Mouse (Mus musculus): ENCODE data around the gene Spag16.

Gene Spag16

GRCm38 (mm10) chr1:70442209-70443080, 615.7 kb downstream of the Spag16 start:
- CTCF ChIA-PET: no interaction called here

GRCm38 (mm10) chr1:70479864-70480263, 653.1 kb downstream of the Spag16 start:
- CTCF ChIA-PET: no interaction called here

DNA sequence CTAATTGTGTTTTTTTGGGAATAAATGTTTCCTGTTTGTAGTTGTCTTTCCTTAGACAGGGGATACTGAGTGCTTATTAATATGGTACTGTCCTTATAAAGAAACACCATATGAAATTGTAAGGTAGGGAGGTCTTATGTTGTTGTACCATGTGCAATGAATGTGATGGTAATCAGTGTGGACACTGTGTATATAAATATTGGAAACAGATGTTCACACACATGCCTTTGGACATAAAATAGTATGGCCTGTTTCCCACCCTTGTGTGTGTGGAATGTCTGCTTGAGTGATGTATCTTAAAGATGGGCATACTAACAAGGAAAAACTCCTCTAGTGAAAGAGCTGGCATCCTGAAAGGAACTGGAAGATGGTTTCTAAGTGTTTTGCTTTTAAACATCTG, 692.1 kb downstream of the Spag16 start:
- CTCF ChIA-PET: no interaction called here

DNA sequence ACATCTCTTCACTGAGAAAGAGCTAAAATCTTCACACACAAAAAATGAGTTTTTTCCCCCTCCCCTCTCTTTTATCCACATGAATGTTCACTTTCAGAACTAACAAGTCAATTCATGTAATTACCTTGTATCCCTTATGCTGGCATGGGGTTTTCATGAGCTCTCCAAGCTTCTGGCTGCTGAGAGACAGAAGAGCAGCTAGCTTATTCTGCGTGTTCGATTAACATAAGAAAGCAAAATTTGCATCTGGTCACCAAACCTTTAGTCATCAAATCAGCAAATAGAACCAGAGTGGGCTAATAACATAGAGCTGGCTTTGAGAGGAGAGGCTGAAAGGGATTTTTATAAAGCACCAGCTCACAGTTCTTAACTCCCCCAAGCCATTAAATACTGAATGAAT, 700.4 kb downstream of the Spag16 start:
- CTCF ChIA-PET: no interaction called here

DNA sequence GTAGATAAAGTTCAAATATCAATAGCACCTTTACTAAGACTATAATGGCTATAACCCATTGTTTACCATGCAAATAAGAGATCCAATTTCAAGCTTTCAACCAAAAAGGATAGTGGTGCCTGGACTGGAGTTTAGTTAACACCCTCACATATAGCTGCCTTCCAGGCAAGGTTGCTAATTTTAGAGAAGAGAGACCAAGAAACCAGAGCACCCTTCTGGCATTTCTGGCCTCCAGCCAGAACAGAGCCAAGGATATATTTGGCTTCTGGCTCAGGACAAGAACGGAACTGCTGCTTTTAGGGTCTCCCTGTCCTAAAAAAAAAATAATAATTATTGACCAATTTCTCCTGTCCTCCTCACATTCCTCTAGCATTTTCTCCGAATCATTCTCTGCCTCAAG, 703.0 kb downstream of the Spag16 start:
- CTCF ChIA-PET: no interaction called here

DNA sequence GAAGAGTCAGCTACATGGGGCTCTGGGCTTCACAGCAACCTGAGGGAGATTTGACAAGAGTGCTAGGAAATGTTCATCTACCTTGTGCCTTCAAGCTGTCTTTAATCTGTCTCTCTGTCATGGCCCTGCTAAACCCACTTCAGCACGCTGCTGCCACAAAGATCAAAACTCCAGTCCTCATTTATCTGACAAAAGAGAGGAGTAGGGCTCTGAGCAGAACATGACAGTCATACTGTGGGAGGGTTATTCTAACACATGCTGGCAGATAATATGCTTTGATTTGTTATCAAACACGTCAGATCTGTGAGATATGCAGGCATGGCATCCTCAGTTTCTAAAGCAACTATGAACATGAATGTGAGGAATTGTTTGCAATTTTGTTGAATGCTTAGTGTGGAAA, 725.1 kb downstream of the Spag16 start:
- CTCF ChIA-PET: no interaction called here

GRCm38 (mm10) chr1:70621805-70622204, 795.0 kb downstream of the Spag16 start:
- CTCF ChIA-PET: no interaction called here

DNA sequence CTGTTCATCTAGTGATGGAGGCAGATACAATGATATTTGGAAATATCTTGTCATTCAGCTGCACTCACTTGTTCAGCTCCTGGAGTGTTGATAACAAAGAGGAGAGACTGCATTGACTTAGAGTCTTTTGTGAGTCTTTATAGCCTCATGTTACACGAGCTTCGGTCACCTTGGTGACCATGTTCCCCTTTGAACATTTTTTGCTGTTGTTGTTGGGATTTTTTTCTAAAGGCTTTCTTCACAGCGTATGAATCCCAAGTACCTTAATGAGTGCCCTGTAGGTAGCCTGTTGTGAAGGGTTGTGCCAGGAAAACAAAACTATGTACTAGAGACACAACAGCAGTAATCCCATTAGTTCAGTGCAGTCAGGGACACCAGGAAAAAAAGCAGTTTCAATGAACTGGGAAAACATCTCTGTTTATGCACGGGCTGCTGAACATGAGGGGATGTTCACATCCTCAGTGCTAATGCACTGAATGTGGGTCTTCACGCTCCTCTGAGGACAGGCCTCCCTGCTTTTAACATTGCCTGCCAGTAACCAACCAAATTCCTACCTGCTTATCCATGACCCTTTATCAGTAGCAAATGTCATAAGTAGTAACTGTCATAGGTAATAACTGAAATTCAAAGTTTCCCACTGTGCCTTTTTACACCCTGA, 798.2 kb downstream of the Spag16 start:
- CTCF ChIA-PET: no interaction called here

DNA sequence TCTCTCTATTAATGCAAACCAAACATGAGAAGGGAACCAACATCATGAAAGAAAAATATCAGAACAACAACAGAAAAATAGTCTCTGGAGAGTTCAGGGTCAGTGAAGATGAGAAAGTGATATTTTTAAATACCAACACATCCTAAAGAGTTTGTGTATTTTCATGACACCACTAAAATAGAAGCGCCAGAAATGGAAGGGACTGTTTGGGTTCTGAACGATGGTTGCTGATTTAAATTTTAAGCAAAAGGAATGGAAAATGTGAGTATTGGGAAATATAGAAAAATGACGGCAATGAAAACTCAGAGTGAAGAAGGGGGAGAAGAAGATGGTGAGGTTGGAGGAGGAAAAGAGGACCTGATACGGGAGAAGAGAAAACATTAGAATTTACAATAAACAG, 825.9 kb downstream of the Spag16 start:
- CTCF ChIA-PET: no interaction called here

- CTCF ChIA-PET: no interaction called here
Measured at GRCm38 (mm10) chr1:70692529-70692928, 865.8 kb downstream of the Spag16 start.

GRCm38 (mm10) chr1:70700270-70700669, 873.5 kb downstream of the Spag16 start:
- CTCF ChIA-PET: no interaction called here

GRCm38 (mm10) chr1:70703934-70704333, 877.2 kb downstream of the Spag16 start:
- CTCF ChIA-PET: no interaction called here

GRCm38 (mm10) chr1:70705821-70706220, 879.1 kb downstream of the Spag16 start:
- CTCF ChIA-PET: no interaction called here

- CTCF ChIA-PET: no interaction called here
Measured at GRCm38 (mm10) chr1:70725045-70725444, 898.3 kb downstream of the Spag16 start.

DNA sequence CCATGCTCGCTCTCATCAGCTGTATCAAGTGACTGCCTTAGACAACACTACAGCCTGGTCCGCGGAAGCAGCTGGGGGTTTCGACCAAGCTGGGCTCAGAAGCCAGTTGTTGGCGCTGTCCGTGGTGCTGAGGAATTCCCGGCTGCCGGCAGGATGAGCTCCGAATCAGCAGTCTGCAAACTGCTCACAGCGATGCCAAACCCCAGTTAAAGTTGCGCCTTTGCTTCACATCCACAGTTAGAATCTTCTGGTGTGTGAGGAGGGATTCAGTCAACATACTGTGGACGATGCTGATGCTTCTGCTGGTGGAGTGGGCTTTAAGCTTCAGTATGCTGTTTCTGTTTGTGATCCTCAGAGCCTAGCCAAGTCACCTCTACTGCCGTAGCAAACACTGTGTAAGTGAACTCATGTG, 898.9 kb downstream of the Spag16 start, which contains the start of gene Vwc2l:
Gene Vwc2l, plus strand, starts transcription at position 61 of the 412 bp plus-strand sequence.
- CTCF ChIA-PET: no interaction called here

Data from spleen, embryonic (tissue).